Mouse (Mus musculus) brown adipose tissue, adult 24 weeks (tissue): ENCODE results near the gene Rad51b. TPM values are rescaled to one million over a fixed set of nuclear protein-coding genes. Genes with fewer than 3 reads are reported as not detected.

Experiments
- H3K27ac ChIP-seq: fragments of 200-500 bp; replicated peaks from 2 replicates; pipeline ENCODE4 v1.5.1; 2012; ENCODE audit warnings: low read depth, mild to moderate bottlenecking, low read length
- H3K4me1 ChIP-seq: fragments of 200-500 bp; 2 replicates; pipeline ENCODE4 v1.6.1; 2012; ENCODE audit warnings: low read length, mixed read lengths; ENCODE audit not compliant: control insufficient read depth, insufficient read depth, insufficient read length
- H3K4me3 ChIP-seq: fragments of 200-500 bp; 2 replicates; pipeline ENCODE4 v1.5.1; 2012; ENCODE audit warnings: low read depth, mild to moderate bottlenecking, low read length, moderate library complexity; ENCODE audit not compliant: insufficient read depth
- polyA plus RNA-seq: library from polyadenylated mRNA; stranded (reverse); fragments of >200 nt; gene quantifications from 2 replicates; pipeline ENCODE4 v1.2.4, GENCODE M21; 2012; ENCODE audit not compliant: missing spikeins, insufficient read depth, insufficient read length

Rad51b gene
- polyA plus RNA-seq, 1 experiment, result 0.75 TPM

GRCm38 (mm10) chr12:79674846-79675439, 377.9 kb downstream of the Rad51b start:
- H3K4me1 ChIP-seq, result 0 out of 2 replicates have a peak, but pooled peaks cover 3% of the 10 kb centered on the region
- peak overlapping the region; percentile 95; the same call in 1 of the 2 replicates for H3K27ac ChIP-seq
- H3K4me3 ChIP-seq, result peak overlapping the region; percentile 6; the same call in 1 of the 2 replicates

- H3K4me3 ChIP-seq, result peak overlapping the region; percentile 6; the same call in 1 of the 2 replicates
- 0 out of 2 replicates have a peak, but pooled peaks cover 3% of the 10 kb centered on the region for H3K4me1 ChIP-seq
- peak overlapping the region; percentile 95 for H3K27ac ChIP-seq
These were observed 378.5 kb downstream of the Rad51b start for GRCm38 (mm10) chr12:79675440-79676176.

GRCm38 (mm10) chr12:79676251-79676650, 379.2 kb downstream of the Rad51b start:
- Histone ChIP-seq H3K4me1 (0 out of 2 replicates have a peak, but pooled peaks cover 3% of the 10 kb centered on the region), H3K27ac (peak overlapping the region; percentile 95), H3K4me3 (no peak overlapping the region)

- no peak overlapping the region for H3K27ac ChIP-seq
- 0 out of 2 replicates have a peak, but pooled peaks cover 3% of the 10 kb centered on the region for H3K4me1 ChIP-seq
- H3K4me3 ChIP-seq, result no peak overlapping the region
These were observed 379.8 kb downstream of the Rad51b start for GRCm38 (mm10) chr12:79676896-79677295.

- Histone ChIP-seq H3K27ac (no peak overlapping the region), H3K4me1 (peaks cover 6% of the 10 kb centered on the region; the same call in 1 of the 2 replicates), H3K4me3 (no peak overlapping the region)
These were observed 382.3 kb downstream of the Rad51b start for GRCm38 (mm10) chr12:79679251-79679901.

- no peak overlapping the region for H3K4me3 ChIP-seq
- H3K4me1 ChIP-seq, result peaks cover 6% of the 10 kb centered on the region; the same call in 1 of the 2 replicates
- no peak overlapping the region for H3K27ac ChIP-seq
These were observed 383.0 kb downstream of the Rad51b start for GRCm38 (mm10) chr12:79679941-79680697.

- Histone ChIP-seq H3K4me1 (peaks cover 6% of the 10 kb centered on the region; the same call in 1 of the 2 replicates), H3K4me3 (no peak overlapping the region), H3K27ac (no peak overlapping the region)
These were observed 383.6 kb downstream of the Rad51b start for GRCm38 (mm10) chr12:79680698-79681072.

GRCm38 (mm10) chr12:79681571-79681970, 384.5 kb downstream of the Rad51b start:
- no peak overlapping the region for H3K4me3 ChIP-seq
- no peak overlapping the region for H3K27ac ChIP-seq
- H3K4me1 ChIP-seq, result peaks cover 3% of the 10 kb centered on the region; the same call in 1 of the 2 replicates

- H3K27ac ChIP-seq, result no peak overlapping the region
- no peak overlapping the region for H3K4me3 ChIP-seq
- peaks cover 3% of the 10 kb centered on the region; the same call in 1 of the 2 replicates for H3K4me1 ChIP-seq
These were observed 386.3 kb downstream of the Rad51b start for GRCm38 (mm10) chr12:79683350-79683749.

GRCm38 (mm10) chr12:79683759-79684158, 386.7 kb downstream of the Rad51b start:
- no peak overlapping the region for H3K27ac ChIP-seq
- H3K4me1 ChIP-seq, result peaks cover 3% of the 10 kb centered on the region; the same call in 1 of the 2 replicates
- no peak overlapping the region for H3K4me3 ChIP-seq

- Histone ChIP-seq H3K27ac (no peak overlapping the region), H3K4me3 (no peak overlapping the region), H3K4me1 (peaks cover 3% of the 10 kb centered on the region; the same call in 1 of the 2 replicates)
These were observed 387.3 kb downstream of the Rad51b start for GRCm38 (mm10) chr12:79684338-79684737.

GRCm38 (mm10) chr12:79686594-79687325, 389.7 kb downstream of the Rad51b start:
- Histone ChIP-seq H3K4me3 (no peak overlapping the region), H3K4me1 (peaks cover 3% of the 10 kb centered on the region; the same call in 1 of the 2 replicates), H3K27ac (no peak overlapping the region)

GRCm38 (mm10) chr12:79687683-79688386, 390.8 kb downstream of the Rad51b start:
- no peak overlapping the region for H3K4me3 ChIP-seq
- H3K27ac ChIP-seq, result no peak overlapping the region
- H3K4me1 ChIP-seq, result peaks cover 3% of the 10 kb centered on the region; the same call in 1 of the 2 replicates
